Mouse (Mus musculus) testis, adult 2 months (tissue): ENCODE data around the gene Cst7. TPM values are rescaled to one million over a fixed set of nuclear protein-coding genes. Genes with fewer than 3 reads are reported as not detected.
"Not testable (repeated sequence)": the region's sequence is repeated elsewhere in the genome, so short reads cannot be mapped to it uniquely, and the experiment has no call there.

Experiments used
- H3K27ac ChIP-seq: fragments of 200-500 bp; 2 replicates; pipeline ENCODE4 v1.5.1; 2012; ENCODE audit warnings: low read depth, low read length; ENCODE audit not compliant: control insufficient read depth, insufficient read depth
- H3K27me3 ChIP-seq: fragments of 200-500 bp; 2 replicates; pipeline ENCODE4 v1.6.1; 2012; ENCODE audit warnings: mild to moderate bottlenecking, low read length, moderate library complexity; ENCODE audit not compliant: control insufficient read depth, insufficient read depth
- H3K36me3 ChIP-seq: fragments of 200-500 bp; 2 replicates; pipeline ENCODE4 v1.6.1; 2012; ENCODE audit warnings: mild to moderate bottlenecking, low read length; ENCODE audit not compliant: control insufficient read depth, insufficient read depth
- H3K4me1 ChIP-seq: fragments of 200-500 bp; 2 replicates; pipeline ENCODE4 v1.6.1; 2012; ENCODE audit warnings: low read length; ENCODE audit not compliant: control insufficient read depth, insufficient read depth
- H3K4me3 ChIP-seq: fragments of 200-500 bp; 2 replicates; pipeline ENCODE4 v1.5.1; 2012; ENCODE audit warnings: low read depth, mild to moderate bottlenecking, low read length, moderate library complexity, mixed read lengths; ENCODE audit not compliant: control insufficient read depth
- CTCF ChIP-seq: fragments of 200-500 bp; IDR thresholded peaks from 2 replicates; pipeline ENCODE4 v1.5.1; 2012; ENCODE audit warnings: low read depth, mild to moderate bottlenecking, inconsistent platforms, low read length, moderate library complexity; ENCODE audit not compliant: control insufficient read depth, insufficient read depth, insufficient replicate concordance
- POLR2A ChIP-seq: fragments of 200-500 bp; IDR thresholded peaks from 2 replicates; pipeline ENCODE4 v1.6.1; 2012; ENCODE audit warnings: low read depth, mild to moderate bottlenecking, inconsistent platforms, low read length, moderate library complexity; ENCODE audit not compliant: control insufficient read depth
- polyA plus RNA-seq: library from polyadenylated mRNA; depleted of rRNA; stranded (reverse); fragments of >200 nt; gene quantifications from 2 replicates; pipeline ENCODE4 v1.2.3, GENCODE M21; 2012; rRNA removed

Cst7 gene
- polyA plus RNA-seq = 0.46 and 0.78 TPM in 2 replicates

GRCm38 (mm10) chr2:150569847-150570590 is at the start of gene Cst7:
TSS of gene Cst7 (plus strand) at chr2:150570415.
- Histone ChIP-seq H3K27me3 (no peaks in the 10 kb centered on the region), H3K36me3 (no peaks in the 10 kb centered on the region), H3K4me1 (no peaks in the 10 kb centered on the region; the same call in 1 of the 2 replicates), H3K27ac (no peak within 1 kb of the TSS), H3K4me3 (no peak within 1 kb of the TSS)
- TF ChIP-seq POLR2A (no peak), CTCF (no peak)

GRCm38 (mm10) chr2:150525703-150526207 is 44.5 kb upstream of the Cst7 start:
- Histone ChIP-seq H3K4me1 (peaks cover 6% of the 10 kb centered on the region), H3K27ac (no peak overlapping the region), H3K4me3 (peak overlapping the region; percentile 3), H3K27me3 (no peaks in the 10 kb centered on the region), H3K36me3 (no peaks in the 10 kb centered on the region)
- TF ChIP-seq CTCF (no peak), POLR2A (no peak)

- H3K4me3 ChIP-seq = peak overlapping the region; percentile 49
- H3K4me1 ChIP-seq, H3K27ac ChIP-seq, H3K36me3 ChIP-seq, H3K27me3 ChIP-seq: not testable (repeated sequence)
These were observed 20.6 kb upstream of the Cst7 start for GRCm38 (mm10) chr2:150549576-150549975.

GRCm38 (mm10) chr2:150558568-150558967 is 11.6 kb upstream of the Cst7 start:
- H3K36me3 ChIP-seq = no peaks in the 10 kb centered on the region
- TF ChIP-seq CTCF = no peak
- no peak for TF ChIP-seq POLR2A
- H3K4me3 ChIP-seq = no peak overlapping the region
- no peaks in the 10 kb centered on the region for H3K4me1 ChIP-seq
- H3K27me3 ChIP-seq = no peaks in the 10 kb centered on the region
- no peak overlapping the region for H3K27ac ChIP-seq

- Histone ChIP-seq H3K27me3 (no peaks in the 10 kb centered on the region), H3K4me3 (no peak overlapping the region), H3K27ac (no peak overlapping the region), H3K4me1 (no peaks in the 10 kb centered on the region), H3K36me3 (no peaks in the 10 kb centered on the region)
- TF ChIP-seq POLR2A = no peak
- TF ChIP-seq CTCF = no peak
These were observed 3.2 kb upstream of the Cst7 start for GRCm38 (mm10) chr2:150567051-150567450.

GRCm38 (mm10) chr2:150570761-150571160 is 546 bp downstream of the Cst7 start:
- Histone ChIP-seq H3K4me3 (no peak overlapping the region), H3K36me3 (no peaks in the 10 kb centered on the region), H3K4me1 (no peaks in the 10 kb centered on the region; the same call in 1 of the 2 replicates), H3K27ac (no peak overlapping the region), H3K27me3 (no peaks in the 10 kb centered on the region)
- TF ChIP-seq POLR2A (no peak), CTCF (no peak)

GRCm38 (mm10) chr2:150572463-150572862 is 2.2 kb downstream of the Cst7 start:
- H3K4me3 ChIP-seq = no peak overlapping the region
- H3K27me3 ChIP-seq = no peaks in the 10 kb centered on the region
- no peaks in the 10 kb centered on the region for H3K36me3 ChIP-seq
- H3K4me1 ChIP-seq = no peaks in the 10 kb centered on the region; the same call in 1 of the 2 replicates
- no peak for TF ChIP-seq CTCF
- no peak for TF ChIP-seq POLR2A
- no peak overlapping the region for H3K27ac ChIP-seq
